Mouse (Mus musculus): ENCODE measurements around the gene Ric3. TPM values are rescaled to one million over a fixed set of nuclear protein-coding genes. Genes with fewer than 3 reads are reported as not detected.
A peak's percentile ranks its signal among the peaks of the same experiment; 100 is the strongest.

The Ric3 gene
- polyA plus RNA-seq, 1 experiment: 4.5 TPM

GRCm38 (mm10) chr7:109012998-109013625, 70.0 kb downstream of the Ric3 start:
- Histone ChIP-seq H3K4me3 (ENCODE audit: control insufficient read depth, low read depth, low read length) (no peak overlapping the region), H3K27me3 (ENCODE audit: control insufficient read depth, insufficient read depth, low read length) (no peaks in the 10 kb centered on the region), H3K4me1 (ENCODE audit: control insufficient read depth, insufficient read depth, low read length) (peaks cover 7% of the 10 kb centered on the region), H3K36me3 (ENCODE audit: control insufficient read depth, insufficient read depth, low read length) (no peaks in the 10 kb centered on the region), H3K27ac (ENCODE audit: control insufficient read depth, insufficient read depth, low read depth, low read length) (no peak overlapping the region)
- TF ChIP-seq CTCF (IDR thresholded peaks at IDR 0.05; ENCODE audit: control insufficient read depth, insufficient read depth, insufficient replicate concordance, low read depth, low read length): no peak
- no peak for TF ChIP-seq POLR2A (IDR thresholded peaks at IDR 0.05; ENCODE audit: control insufficient read depth, low read depth, low read length)

DNA sequence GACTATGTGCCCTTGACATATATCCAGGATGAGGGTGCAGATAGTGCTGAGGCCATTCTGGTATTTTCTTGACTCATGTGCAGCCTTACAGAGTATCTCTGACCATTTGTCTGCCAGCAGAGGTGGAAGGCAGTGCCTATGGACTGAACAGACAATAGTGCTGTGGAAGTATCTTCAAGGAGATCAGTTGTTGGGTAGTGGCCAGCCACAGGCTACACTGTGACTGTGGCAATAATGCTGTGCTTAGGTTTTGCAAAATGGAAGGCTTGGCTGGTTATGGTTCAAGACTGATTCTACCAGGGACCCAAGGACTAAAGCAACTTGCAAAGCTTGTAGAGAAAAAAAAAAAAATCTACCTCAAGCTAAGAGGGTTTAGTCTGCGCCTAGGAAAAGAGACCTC, 70.6 kb downstream of the Ric3 start:
- Histone ChIP-seq H3K36me3 (ENCODE audit: control insufficient read depth, insufficient read depth, low read length) (no peaks in the 10 kb centered on the region), H3K27me3 (ENCODE audit: control insufficient read depth, insufficient read depth, low read length) (no peaks in the 10 kb centered on the region), H3K4me3 (ENCODE audit: control insufficient read depth, low read depth, low read length) (no peak overlapping the region), H3K4me1 (ENCODE audit: control insufficient read depth, insufficient read depth, low read length) (peaks cover 7% of the 10 kb centered on the region), H3K27ac (ENCODE audit: control insufficient read depth, insufficient read depth, low read depth, low read length) (no peak overlapping the region)
- no peak for TF ChIP-seq POLR2A (IDR thresholded peaks at IDR 0.05; ENCODE audit: control insufficient read depth, low read depth, low read length)
- no peak for TF ChIP-seq CTCF (IDR thresholded peaks at IDR 0.05; ENCODE audit: control insufficient read depth, insufficient read depth, insufficient replicate concordance, low read depth, low read length)

DNA sequence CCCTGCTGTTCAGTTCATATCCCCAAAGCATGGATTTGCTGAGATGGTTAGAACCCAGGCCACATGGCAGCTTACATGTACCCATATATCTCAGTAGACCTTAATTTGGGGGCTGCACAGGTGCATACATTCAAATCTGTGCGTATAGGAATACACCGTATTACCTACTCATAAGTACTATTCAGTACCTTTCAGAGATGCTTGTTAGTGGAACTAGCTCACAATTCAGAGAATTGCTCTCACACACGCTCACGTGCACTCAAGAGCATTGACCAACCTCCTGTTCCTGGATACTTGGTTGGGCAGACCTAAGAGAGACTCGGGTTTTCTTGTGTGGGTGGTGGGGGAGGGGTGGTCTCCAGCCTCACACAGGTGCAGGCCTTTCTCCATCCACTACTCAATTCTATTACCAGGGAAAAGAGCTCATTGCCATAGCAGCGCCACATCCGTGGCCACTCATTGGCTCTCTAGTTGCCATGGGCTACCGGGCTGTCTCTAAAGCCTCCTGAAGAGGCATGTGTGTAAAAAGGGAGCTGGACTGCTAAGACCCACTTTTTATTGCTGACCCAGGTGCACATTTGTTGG, 71.4 kb downstream of the Ric3 start:
- H3K27ac ChIP-seq (ENCODE audit: control insufficient read depth, insufficient read depth, low read depth, low read length): no peak overlapping the region

DNA sequence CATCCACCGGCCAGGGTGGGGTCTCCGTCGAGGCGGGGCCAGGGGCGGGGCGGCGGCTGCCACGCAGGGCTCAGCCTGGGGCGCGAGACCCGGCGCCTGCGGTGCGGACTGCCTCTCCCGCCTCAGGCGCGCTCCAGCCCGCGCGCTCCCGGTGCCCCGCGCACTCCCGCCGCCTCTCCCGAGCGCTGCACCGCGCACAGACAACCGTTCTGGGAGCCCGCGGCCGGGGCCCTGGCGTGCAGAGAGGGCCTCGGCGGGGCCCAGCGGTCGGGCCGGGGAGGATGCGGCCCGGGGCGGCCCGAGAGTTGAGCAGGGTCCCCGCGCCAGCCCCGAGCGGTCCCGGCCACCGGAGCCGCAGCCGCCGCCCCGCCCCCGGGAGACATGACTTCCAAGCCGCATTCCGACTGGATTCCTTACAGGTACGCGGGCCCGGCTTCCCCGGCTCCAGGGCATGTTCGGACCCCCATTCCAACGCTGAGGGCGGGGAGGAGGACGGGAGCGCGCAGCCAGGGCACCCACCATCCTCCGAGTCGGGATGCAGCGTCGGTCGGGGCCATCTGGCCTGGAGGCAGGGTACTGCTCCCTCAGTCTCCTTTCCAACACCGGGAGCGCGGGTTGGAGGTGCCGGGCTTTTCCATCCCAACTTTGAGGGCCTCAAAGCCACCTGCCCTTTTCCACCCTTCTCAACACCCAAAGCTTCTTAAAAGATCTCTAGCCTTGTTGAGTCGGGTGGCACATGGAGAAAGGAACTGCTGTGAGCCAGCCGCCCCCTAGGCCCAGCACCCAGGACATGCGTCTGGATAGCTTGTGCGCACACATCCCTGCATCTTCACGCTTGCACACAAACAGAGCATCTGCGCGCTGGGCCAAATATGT, 72.2 kb downstream of the Ric3 start:
- Histone ChIP-seq H3K27ac (ENCODE audit: control insufficient read depth, insufficient read depth, low read depth, low read length) (no peak overlapping the region), H3K27me3 (ENCODE audit: control insufficient read depth, insufficient read depth, low read length) (no peaks in the 10 kb centered on the region)
- no peak for TF ChIP-seq POLR2A (IDR thresholded peaks at IDR 0.05; ENCODE audit: control insufficient read depth, low read depth, low read length)

More for the DNA sequence above, 71.4 kb downstream of the Ric3 start:
- TF ChIP-seq CTCF (IDR thresholded peaks at IDR 0.05; ENCODE audit: control insufficient read depth, insufficient read depth, insufficient replicate concordance, low read depth, low read length): no peak
- TF ChIP-seq POLR2A (IDR thresholded peaks at IDR 0.05; ENCODE audit: control insufficient read depth, low read depth, low read length): no peak
- no peaks in the 10 kb centered on the region for H3K36me3 ChIP-seq (ENCODE audit: control insufficient read depth, insufficient read depth, low read length)
- H3K4me3 ChIP-seq (ENCODE audit: control insufficient read depth, low read depth, low read length): peak overlapping the region; percentile 84
- H3K27me3 ChIP-seq (ENCODE audit: control insufficient read depth, insufficient read depth, low read length): no peaks in the 10 kb centered on the region
- peaks cover 7% of the 10 kb centered on the region for H3K4me1 ChIP-seq (ENCODE audit: control insufficient read depth, insufficient read depth, low read length)

DNA sequence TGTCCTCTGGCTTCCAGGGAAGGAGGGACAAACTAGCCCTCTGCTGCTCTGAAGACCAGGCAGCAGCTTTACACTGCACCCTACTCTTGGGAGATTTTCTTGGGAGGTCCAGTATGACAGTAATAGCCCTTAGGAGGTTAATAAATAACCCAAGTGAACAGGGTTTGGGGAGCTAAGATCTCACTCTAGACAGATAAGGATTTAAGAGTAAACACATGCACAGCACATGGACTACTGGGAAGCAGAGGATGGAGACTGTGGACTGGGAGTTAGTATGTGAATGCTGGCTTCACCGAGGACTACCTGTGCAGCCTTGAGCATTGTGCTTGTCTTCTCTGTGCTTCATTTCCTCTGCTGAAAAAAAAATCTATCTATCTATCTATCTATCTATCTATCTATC, 73.9 kb downstream of the Ric3 start:
- H3K36me3 ChIP-seq (ENCODE audit: control insufficient read depth, insufficient read depth, low read length): no peaks in the 10 kb centered on the region
- no peak overlapping the region for H3K4me3 ChIP-seq (ENCODE audit: control insufficient read depth, low read depth, low read length)
- H3K27me3 ChIP-seq (ENCODE audit: control insufficient read depth, insufficient read depth, low read length): no peaks in the 10 kb centered on the region
- TF ChIP-seq POLR2A (IDR thresholded peaks at IDR 0.05; ENCODE audit: control insufficient read depth, low read depth, low read length) (no peak), CTCF (IDR thresholded peaks at IDR 0.05; ENCODE audit: control insufficient read depth, insufficient read depth, insufficient replicate concordance, low read depth, low read length) (no peak)
- no peak overlapping the region for H3K27ac ChIP-seq (ENCODE audit: control insufficient read depth, insufficient read depth, low read depth, low read length)
- peaks cover 7% of the 10 kb centered on the region for H3K4me1 ChIP-seq (ENCODE audit: control insufficient read depth, insufficient read depth, low read length)

More for the DNA sequence above, 72.2 kb downstream of the Ric3 start:
- Histone ChIP-seq H3K4me3 (ENCODE audit: control insufficient read depth, low read depth, low read length) (peak overlapping the region; percentile 84), H3K4me1 (ENCODE audit: control insufficient read depth, insufficient read depth, low read length) (peaks cover 7% of the 10 kb centered on the region), H3K36me3 (ENCODE audit: control insufficient read depth, insufficient read depth, low read length) (no peaks in the 10 kb centered on the region)

DNA sequence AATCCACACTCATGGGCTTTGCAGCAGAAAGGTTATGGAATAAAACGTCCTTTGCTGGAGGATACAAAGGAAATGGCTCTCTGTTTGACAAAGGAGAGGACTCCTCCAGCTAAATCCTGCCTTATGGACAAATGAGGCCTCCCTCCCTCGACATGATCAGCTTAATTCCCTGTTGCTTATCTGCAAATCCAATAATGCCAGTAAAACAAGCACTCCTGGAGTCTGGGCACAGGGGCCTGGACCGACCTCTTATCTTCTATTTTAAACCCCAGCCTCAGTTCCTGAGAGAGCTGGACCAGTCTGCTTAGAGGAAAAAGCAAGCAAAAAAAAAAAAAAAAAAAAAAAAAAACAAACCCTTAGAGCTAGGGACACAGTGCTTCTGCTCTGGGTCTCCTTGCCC, 79.5 kb downstream of the Ric3 start:
- H3K4me3 ChIP-seq (ENCODE audit: control insufficient read depth, low read depth, low read length): no peak overlapping the region
- H3K27ac ChIP-seq (ENCODE audit: control insufficient read depth, insufficient read depth, low read depth, low read length): no peak overlapping the region
- no peaks in the 10 kb centered on the region for H3K27me3 ChIP-seq (ENCODE audit: control insufficient read depth, insufficient read depth, low read length)
- no peaks in the 10 kb centered on the region for H3K36me3 ChIP-seq (ENCODE audit: control insufficient read depth, insufficient read depth, low read length)
- TF ChIP-seq CTCF (IDR thresholded peaks at IDR 0.05; ENCODE audit: control insufficient read depth, insufficient read depth, insufficient replicate concordance, low read depth, low read length): no peak
- no peak for TF ChIP-seq POLR2A (IDR thresholded peaks at IDR 0.05; ENCODE audit: control insufficient read depth, low read depth, low read length)
- no peaks in the 10 kb centered on the region for H3K4me1 ChIP-seq (ENCODE audit: control insufficient read depth, insufficient read depth, low read length)

DNA sequence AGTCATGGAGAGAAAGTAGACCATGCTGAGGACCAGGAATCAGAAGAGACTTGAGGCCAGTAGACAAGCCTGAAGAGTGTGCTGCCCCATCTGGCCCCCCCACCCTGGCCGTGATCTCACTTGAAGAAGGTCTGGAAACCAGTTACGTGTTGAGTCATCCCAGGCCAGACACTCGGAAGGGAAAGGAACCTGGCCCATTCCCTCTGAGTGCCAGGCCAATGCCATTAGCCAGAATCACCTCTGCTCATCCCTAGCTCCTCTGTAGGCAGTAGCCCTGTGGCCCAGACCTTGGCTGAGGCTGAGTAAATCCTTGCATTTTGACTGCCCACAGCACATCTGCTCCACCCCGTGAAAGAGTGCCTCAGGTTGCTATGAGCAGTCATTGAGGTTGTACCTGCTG, 81.2 kb downstream of the Ric3 start:
- Histone ChIP-seq H3K4me1 (ENCODE audit: control insufficient read depth, insufficient read depth, low read length) (no peaks in the 10 kb centered on the region), H3K36me3 (ENCODE audit: control insufficient read depth, insufficient read depth, low read length) (no peaks in the 10 kb centered on the region), H3K27ac (ENCODE audit: control insufficient read depth, insufficient read depth, low read depth, low read length) (no peak overlapping the region), H3K27me3 (ENCODE audit: control insufficient read depth, insufficient read depth, low read length) (no peaks in the 10 kb centered on the region), H3K4me3 (ENCODE audit: control insufficient read depth, low read depth, low read length) (no peak overlapping the region)
- TF ChIP-seq CTCF (IDR thresholded peaks at IDR 0.05; ENCODE audit: control insufficient read depth, insufficient read depth, insufficient replicate concordance, low read depth, low read length): no peak
- no peak for TF ChIP-seq POLR2A (IDR thresholded peaks at IDR 0.05; ENCODE audit: control insufficient read depth, low read depth, low read length)
